Mouse (Mus musculus) kidney, adult 2 months (tissue): ENCODE results near the gene Plod2. TPM values are rescaled to one million over a fixed set of nuclear protein-coding genes. Genes with fewer than 3 reads are reported as not detected.

Experiments used
- DNase-seq: peaks from one replicate; pipeline ENCODE4 v3.0.0; 2021
- H3K27ac ChIP-seq: fragments of 200-500 bp; 2 replicates; pipeline ENCODE4 v1.5.1; 2012; ENCODE audit warnings: low read depth, low read length, control low read depth, inconsistent platforms; ENCODE audit not compliant: insufficient read depth
- H3K27me3 ChIP-seq: fragments of 200-500 bp; replicated peaks from 2 replicates; pipeline ENCODE4 v1.6.1; 2012; ENCODE audit warnings: mild to moderate bottlenecking, moderate library complexity, low read length, inconsistent platforms; ENCODE audit not compliant: control insufficient read depth, insufficient read depth
- H3K36me3 ChIP-seq: fragments of 200-500 bp; 2 replicates; pipeline ENCODE4 v1.6.1; 2012; ENCODE audit warnings: mild to moderate bottlenecking, moderate library complexity, low read length, inconsistent platforms; ENCODE audit not compliant: control insufficient read depth, insufficient read depth
- H3K4me1 ChIP-seq: fragments of 200-500 bp; 2 replicates; pipeline ENCODE4 v1.6.1; 2011; ENCODE audit warnings: low read length; ENCODE audit not compliant: control insufficient read depth, insufficient read depth
- H3K4me3 ChIP-seq: fragments of 200-500 bp; 2 replicates; pipeline ENCODE4 v1.5.1; 2011; ENCODE audit warnings: mild to moderate bottlenecking, low read depth, low read length, control low read depth; ENCODE audit not compliant: insufficient read depth
- CTCF ChIP-seq: fragments of 200-500 bp; conservative IDR thresholded peaks from 2 replicates; pipeline ENCODE4 v1.5.1; 2011; ENCODE audit warnings: low read depth, mild to moderate bottlenecking, control low read depth, low read length, moderate library complexity, mixed read lengths; ENCODE audit not compliant: insufficient read depth, insufficient read length
- POLR2A ChIP-seq: fragments of 200-500 bp; IDR thresholded peaks from one replicate; pipeline ENCODE4 v1.6.1; 2011; ENCODE audit warnings: low read depth, low read length, control low read depth
- WGBS: fragments of 180-500 bp; shearing (Covaris S2); methylation state at CpG from one replicate; pipeline ENCODE4 v1.1.7; 2018; 5-methylcytosine and 5-hydroxymethylcytosine counted together
- polyA plus RNA-seq: library from polyadenylated mRNA; depleted of rRNA; stranded (reverse); fragments of >200 nt; gene quantifications from 2 replicates; pipeline ENCODE4 v1.2.3, GENCODE M21; 2012

Plod2 gene
- polyA plus RNA-seq, 1 experiment: 11.3 TPM

- no peak overlapping the region for H3K27ac ChIP-seq
- no peak overlapping the region for H3K4me3 ChIP-seq
- no peaks in the 10 kb centered on the region for H3K27me3 ChIP-seq
- H3K36me3 ChIP-seq: no peaks in the 10 kb centered on the region; the same call in 1 of the 2 replicates
- no peaks in the 10 kb centered on the region for H3K4me1 ChIP-seq
- 92% methylated on average over 5 of the region's 5 CpGs for WGBS
- no peak for TF ChIP-seq CTCF
- TF ChIP-seq POLR2A: no peak
- no peak for DNase-seq
Observed at GRCm38 (mm10) chr9:92589021-92589420, 47.0 kb downstream of the Plod2 start.

GRCm38 (mm10) chr9:92591482-92591881 is 49.5 kb downstream of the Plod2 start:
- no peaks in the 10 kb centered on the region; the same call in 1 of the 2 replicates for H3K36me3 ChIP-seq
- no peaks in the 10 kb centered on the region for H3K27me3 ChIP-seq
- H3K4me1 ChIP-seq: no peaks in the 10 kb centered on the region
- WGBS: 92% methylated on average over 5 of the region's 5 CpGs
- H3K27ac ChIP-seq: no peak overlapping the region
- no peak for DNase-seq
- no peak overlapping the region for H3K4me3 ChIP-seq
- TF ChIP-seq CTCF: no peak
- TF ChIP-seq POLR2A: no peak

- Histone ChIP-seq H3K4me3 (no peak overlapping the region), H3K27ac (no peak overlapping the region), H3K36me3 (no peaks in the 10 kb centered on the region; the same call in 1 of the 2 replicates), H3K4me1 (no peaks in the 10 kb centered on the region), H3K27me3 (no peaks in the 10 kb centered on the region)
- TF ChIP-seq POLR2A (no peak), CTCF (no peak)
- WGBS: 78% methylated on average over 8 of the region's 8 CpGs
- no peak for DNase-seq
Observed at GRCm38 (mm10) chr9:92592757-92593156, 50.7 kb downstream of the Plod2 start.

DNA sequence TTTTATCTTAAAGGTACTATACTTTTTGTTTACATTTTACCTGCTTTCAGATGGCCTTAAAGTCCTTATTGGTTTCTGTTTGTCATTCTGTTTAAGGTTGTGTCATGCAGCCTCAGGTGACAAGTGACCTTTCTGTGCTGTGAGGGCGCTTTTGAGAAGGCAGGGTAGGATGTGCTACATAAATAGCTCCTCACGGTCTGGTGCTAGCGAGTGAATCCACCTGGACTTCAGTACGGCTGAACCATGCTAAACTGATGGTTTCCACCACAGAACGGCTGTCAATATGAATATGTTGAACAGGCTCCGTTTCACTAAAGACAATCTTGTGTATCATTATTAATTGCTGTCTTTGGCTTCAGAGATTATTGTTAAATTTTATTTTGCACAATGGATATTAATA is 52.5 kb downstream of the Plod2 start:
- Histone ChIP-seq H3K27me3 (no peaks in the 10 kb centered on the region), H3K4me3 (no peak overlapping the region), H3K27ac (no peak overlapping the region), H3K36me3 (no peaks in the 10 kb centered on the region; the same call in 1 of the 2 replicates), H3K4me1 (no peaks in the 10 kb centered on the region)
- TF ChIP-seq CTCF: no peak
- no peak for TF ChIP-seq POLR2A
- WGBS: 60% methylated on average over 6 of the region's 6 CpGs
- DNase-seq: no peak

DNA sequence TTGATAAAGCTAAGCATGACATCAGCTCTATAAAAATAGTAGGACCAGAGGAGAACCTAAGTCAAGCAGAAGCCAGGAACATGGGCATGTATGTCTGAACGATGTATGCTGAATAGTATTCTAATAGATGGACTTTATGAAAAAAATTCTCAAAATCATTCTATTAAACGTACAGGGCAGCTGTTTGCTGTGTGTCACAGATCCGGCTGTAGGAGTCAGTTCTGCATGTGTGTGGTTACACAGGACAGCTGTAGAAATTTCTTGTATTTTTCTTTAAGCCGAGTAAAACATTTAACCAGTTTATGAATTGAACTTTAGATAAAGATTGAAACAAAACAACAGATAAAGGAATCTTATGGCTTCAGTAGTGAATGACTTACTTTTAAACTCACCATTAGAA is 53.3 kb downstream of the Plod2 start:
- WGBS: 87% methylated on average over 4 of the region's 4 CpGs
- no peak overlapping the region for H3K4me3 ChIP-seq
- H3K27ac ChIP-seq: no peak overlapping the region
- H3K36me3 ChIP-seq: no peaks in the 10 kb centered on the region; the same call in 1 of the 2 replicates
- H3K4me1 ChIP-seq: no peaks in the 10 kb centered on the region
- no peak for DNase-seq
- TF ChIP-seq POLR2A (no peak), CTCF (no peak)
- no peaks in the 10 kb centered on the region for H3K27me3 ChIP-seq

DNA sequence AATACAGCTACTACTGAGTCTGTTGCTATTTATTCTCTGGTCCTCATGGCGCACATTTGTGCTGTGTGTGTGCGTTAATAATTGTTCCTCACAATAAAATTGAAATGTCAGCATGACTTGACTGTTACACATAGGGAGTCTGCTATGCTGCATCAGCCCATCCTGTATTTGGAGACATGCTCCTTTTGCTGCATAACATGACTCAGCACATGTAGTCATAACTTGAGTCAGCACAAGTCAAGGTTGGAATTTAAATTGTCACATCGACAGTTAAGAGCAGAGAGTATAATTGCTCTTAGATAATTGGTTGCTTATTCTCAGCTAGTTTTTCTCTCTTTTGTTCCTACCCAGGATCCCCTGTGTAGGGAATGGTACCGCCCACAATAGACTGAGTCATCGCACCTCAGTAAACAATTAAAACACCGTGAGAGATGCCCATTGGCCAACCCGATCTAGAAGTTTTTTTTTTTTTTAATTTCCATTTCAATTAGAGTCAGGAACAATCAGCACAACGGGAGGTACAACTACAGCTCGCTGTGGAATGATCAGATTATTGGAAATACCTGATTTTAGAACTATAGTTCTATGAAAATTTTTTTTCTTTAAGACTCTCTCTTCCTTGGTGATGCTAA is 55.0 kb downstream of the Plod2 start:
- WGBS: 92% methylated on average over 9 of the region's 9 CpGs
- no peak for TF ChIP-seq POLR2A
- Histone ChIP-seq H3K4me3 (no peak overlapping the region), H3K27ac (no peak overlapping the region), H3K36me3 (no peaks in the 10 kb centered on the region; the same call in 1 of the 2 replicates), H3K4me1 (no peaks in the 10 kb centered on the region), H3K27me3 (no peaks in the 10 kb centered on the region)
- no peak for DNase-seq

DNA sequence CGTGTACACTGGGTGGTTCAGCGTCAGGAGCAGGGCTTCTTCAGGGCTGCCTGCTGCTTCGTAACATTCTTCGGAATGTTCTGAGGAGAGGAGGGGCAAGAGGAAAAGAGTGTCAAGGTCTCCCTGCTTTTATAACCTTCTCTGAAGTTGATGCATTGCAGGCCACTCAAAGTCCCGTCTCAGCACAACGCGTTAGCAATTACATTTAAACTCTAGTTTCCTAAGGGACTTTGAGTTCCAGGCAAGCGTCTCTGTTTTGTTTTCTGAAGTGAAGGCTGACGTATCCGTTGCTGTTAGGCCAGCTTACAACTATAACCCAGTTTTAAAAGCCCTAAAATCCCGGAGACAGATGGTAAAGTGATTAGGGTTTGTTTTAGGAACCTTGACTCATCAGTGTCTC is 55.8 kb downstream of the Plod2 start:
- TF ChIP-seq POLR2A (no peak), CTCF (no peak)
- H3K27ac ChIP-seq: no peak overlapping the region
- H3K4me1 ChIP-seq: no peaks in the 10 kb centered on the region
- no peak overlapping the region for H3K4me3 ChIP-seq
- no peaks in the 10 kb centered on the region for H3K27me3 ChIP-seq
- WGBS: 36% methylated on average over 11 of the region's 11 CpGs
- peak; percentile 21 for DNase-seq
- no peaks in the 10 kb centered on the region; the same call in 1 of the 2 replicates for H3K36me3 ChIP-seq

- no peak overlapping the region for H3K27ac ChIP-seq
- no peak for DNase-seq
- TF ChIP-seq CTCF: no peak
- TF ChIP-seq POLR2A: no peak
- H3K4me3 ChIP-seq: no peak overlapping the region
- 94% methylated on average over 15 of the region's 15 CpGs for WGBS
- H3K27me3 ChIP-seq: no peaks in the 10 kb centered on the region
- no peaks in the 10 kb centered on the region for H3K4me1 ChIP-seq
- 0 out of 2 replicates have a peak, but pooled peaks cover 1% of the 10 kb centered on the region for H3K36me3 ChIP-seq
Observed at GRCm38 (mm10) chr9:92599940-92600538, 58.0 kb downstream of the Plod2 start.
